Mouse (Mus musculus) kidney, embryonic 14.5 days (tissue): Measurements from ENCODE around the gene Slc13a2. TPM values are rescaled to one million over a fixed set of nuclear protein-coding genes. Genes with fewer than 3 reads are reported as not detected.

Source experiments
- polyA plus RNA-seq: library from polyadenylated mRNA; unstranded; fragments of >200 nt; fragmentation: Nextera tagmentation; extraction: Ambion mirVana; gene quantifications from 2 replicates; pipeline ENCODE4 v1.2.1, GENCODE M21; 2014

Slc13a2 gene
- polyA plus RNA-seq, 1 experiment from 2014 or later = 0.45 TPM

Other genes with a start within 250 kb of the Slc13a2 start
- gene Nek8, start 245.5 kb downstream of the Slc13a2 start, polyA plus RNA-seq = 15.8 and 20.6 TPM in 2 replicates
- 23.1 and 28.1 TPM in 2 replicates for gene Tlcd1, start 245.5 kb downstream of the Slc13a2 start, polyA plus RNA-seq
- 1,650 and 2,291 TPM in 2 replicates for gene Rpl23a, start 238.6 kb downstream of the Slc13a2 start, polyA plus RNA-seq
- gene Rab34, start 233.8 kb downstream of the Slc13a2 start, polyA plus RNA-seq = 128 and 156 TPM in 2 replicates
- gene Proca1, start 228.8 kb downstream of the Slc13a2 start, polyA plus RNA-seq = 3.4 and 4.1 TPM in 2 replicates
- 81.3 and 95.2 TPM in 2 replicates for gene Sdf2, start 176.5 kb downstream of the Slc13a2 start, polyA plus RNA-seq
- 13.5 and 26.0 TPM in 2 replicates for gene Supt6, start 176.2 kb downstream of the Slc13a2 start, polyA plus RNA-seq
- gene 2610507B11Rik, start 160.5 kb downstream of the Slc13a2 start, polyA plus RNA-seq = 75.1 and 109 TPM in 2 replicates
- gene BC030499, start 131.4 kb downstream of the Slc13a2 start, polyA plus RNA-seq = 0.10 and 0.47 TPM in 2 replicates
- 35.7 and 50.9 TPM in 2 replicates for gene Spag5, start 120.7 kb downstream of the Slc13a2 start, polyA plus RNA-seq
- 2.3 and 4.3 TPM in 2 replicates for gene Aldoc, start 99.2 kb downstream of the Slc13a2 start, polyA plus RNA-seq
- 48.9 and 76.0 TPM in 2 replicates for gene Pigs, start 93.8 kb downstream of the Slc13a2 start, polyA plus RNA-seq
- gene Unc119, start 78.7 kb downstream of the Slc13a2 start, polyA plus RNA-seq = 49.6 and 57.1 TPM in 2 replicates
- gene Foxn1, start 35.7 kb downstream of the Slc13a2 start, polyA plus RNA-seq = 0.11 TPM in 1 of 2 replicates, not detected in the other
- gene Slc46a1, start 43.5 kb upstream of the Slc13a2 start, polyA plus RNA-seq = 13.1 and 18.5 TPM in 2 replicates
- gene Sarm1, start 75.5 kb upstream of the Slc13a2 start, polyA plus RNA-seq = 1.4 and 1.7 TPM in 2 replicates
- 0.73 and 0.84 TPM in 2 replicates for gene Vtn, start 76.9 kb upstream of the Slc13a2 start, polyA plus RNA-seq
- gene Sebox, start 81.2 kb upstream of the Slc13a2 start, polyA plus RNA-seq = not detected in 2 replicates
- gene Tmem199, start 90.0 kb upstream of the Slc13a2 start, polyA plus RNA-seq = 61.2 and 63.6 TPM in 2 replicates
- gene Poldip2, start 90.0 kb upstream of the Slc13a2 start, polyA plus RNA-seq = 122 and 161 TPM in 2 replicates
- gene Tnfaip1, start 114.1 kb upstream of the Slc13a2 start, polyA plus RNA-seq = 77.1 and 88.9 TPM in 2 replicates
- gene Ift20, start 114.1 kb upstream of the Slc13a2 start, polyA plus RNA-seq = 125 and 126 TPM in 2 replicates
- gene Tmem97, start 128.6 kb upstream of the Slc13a2 start, polyA plus RNA-seq = 91.1 and 103 TPM in 2 replicates